8 mouse cellular contexts compared by ENCODE assay signal in the genomic region with DNA sequence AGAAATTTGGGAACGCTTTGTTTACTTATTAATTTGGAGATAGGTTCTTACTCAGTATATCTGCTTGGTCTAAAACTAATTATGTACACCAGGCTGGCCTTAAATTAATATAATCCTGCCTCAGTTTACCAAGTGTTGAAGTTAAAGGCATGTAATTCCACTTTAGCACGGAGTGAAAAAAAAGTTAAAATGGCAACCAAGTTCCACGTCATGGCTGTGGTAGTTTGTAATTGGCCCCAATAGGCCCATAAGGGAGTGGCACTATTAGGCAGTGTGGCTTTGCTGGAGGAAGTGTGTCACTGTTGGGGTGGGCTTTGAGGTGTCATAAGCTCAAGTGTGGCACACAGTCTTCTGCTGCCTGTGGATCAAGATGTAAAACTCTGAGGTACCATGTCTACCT. TPM values are rescaled to one million over a fixed set of nuclear protein-coding genes. Genes with fewer than 3 reads are reported as not detected.
DNase-seq lines count a peak whose midpoint lies in the region; ATAC-seq and TF ChIP-seq lines count a peak whose summit lies in the region.

No protein-coding gene starts in this region.

- H3K4me3 ChIP-seq in kidney, postnatal 0 days (replicated peaks; ENCODE audit: low read depth, low read length), result peak overlapping the region; percentile 97
- H3K4me3 ChIP-seq in hindbrain, embryonic 13.5 days, result peak overlapping the region; percentile 92
- H3K4me3 ChIP-seq in midbrain, embryonic 11.5 days (ENCODE audit: low read depth, low read length), result peak overlapping the region; percentile 86

- H3K27ac ChIP-seq in kidney, postnatal 0 days, result no peak overlapping the region
- no peak overlapping the region for H3K27ac ChIP-seq in hindbrain, embryonic 13.5 days
- no peak overlapping the region for H3K27ac ChIP-seq in midbrain, embryonic 11.5 days (ENCODE audit: low read depth, low read length)

- no peaks in the 10 kb centered on the region for H3K27me3 ChIP-seq in kidney, postnatal 0 days (ENCODE audit: insufficient read depth, low read length)
- no peaks in the 10 kb centered on the region for H3K27me3 ChIP-seq in hindbrain, embryonic 13.5 days
- H3K27me3 ChIP-seq in midbrain, embryonic 11.5 days (ENCODE audit: control insufficient read depth, insufficient read depth, low read length), result no peaks in the 10 kb centered on the region

- DNase-seq in kidney, postnatal 0 days (ENCODE audit: low spot score), result no peak
- DNase-seq in kidney, adult 18-20 months, result no peak
- DNase-seq in adipocyte (ENCODE audit: low spot score), result peak; percentile 46
- no peak for DNase-seq in midbrain, embryonic 11.5 days (ENCODE audit: low spot score, missing footprints)
- DNase-seq in ovary, postnatal 14 days (ENCODE audit: low spot score), result no peak
- DNase-seq in gastrocnemius, adult 8-10 months (ENCODE audit: low spot score in 2 of 2), result no peak
- DNase-seq in gastrocnemius, postnatal 4 days (ENCODE audit: low spot score in 2 of 2), result no peak

- peak overlapping the region; percentile 77 for H3K4me2 ChIP-seq in kidney, postnatal 0 days (ENCODE audit: low read length)
- H3K4me2 ChIP-seq in hindbrain, embryonic 13.5 days, result peak overlapping the region; percentile 83
- peak overlapping the region; percentile 82 for H3K4me2 ChIP-seq in midbrain, embryonic 11.5 days

- no peak for TF ChIP-seq CTCF in kidney, postnatal 0 days (IDR thresholded peaks at IDR 0.05; ENCODE audit: low read depth)

- no peaks in the 10 kb centered on the region for H3K36me3 ChIP-seq in kidney, postnatal 0 days (ENCODE audit: insufficient read depth, low read length)
- no peaks in the 10 kb centered on the region for H3K36me3 ChIP-seq in hindbrain, embryonic 13.5 days
- 0 out of 2 replicates have a peak, but pooled peaks cover 4% of the 10 kb centered on the region for H3K36me3 ChIP-seq in midbrain, embryonic 11.5 days (ENCODE audit: control insufficient read depth, insufficient read depth, low read length)

- no peaks in the 10 kb centered on the region for H3K9me3 ChIP-seq in kidney, postnatal 0 days (replicated peaks; ENCODE audit: low read length)
- no peaks in the 10 kb centered on the region for H3K9me3 ChIP-seq in hindbrain, embryonic 13.5 days
- H3K9me3 ChIP-seq in midbrain, embryonic 11.5 days (ENCODE audit: control insufficient read depth, low read length), result no peaks in the 10 kb centered on the region

- WGBS in kidney, postnatal 0 days, result 55% methylated on average over 3 of the region's 3 CpGs
- WGBS in hindbrain, embryonic 13.5 days, result 54% methylated on average over 3 of the region's 3 CpGs
- 55% methylated on average over 3 of the region's 3 CpGs for WGBS in midbrain, embryonic 11.5 days

- ATAC-seq in kidney, postnatal 0 days (replicated peaks; ENCODE audit: low FRiP score, low read depth), result no peak
- no peak for ATAC-seq in hindbrain, embryonic 13.5 days (ENCODE audit: low FRiP score)
- no peak for ATAC-seq in midbrain, embryonic 11.5 days (ENCODE audit: low FRiP score)

- H3K4me1 ChIP-seq in kidney, postnatal 0 days (replicated peaks; ENCODE audit: insufficient read depth, low read length), result 0 out of 2 replicates have a peak, but pooled peaks cover 4% of the 10 kb centered on the region
- peaks cover 15% of the 10 kb centered on the region for H3K4me1 ChIP-seq in hindbrain, embryonic 13.5 days (replicated peaks)
- peaks cover 11% of the 10 kb centered on the region for H3K4me1 ChIP-seq in midbrain, embryonic 11.5 days (ENCODE audit: control insufficient read depth, insufficient read depth, low read length)

- H3K9ac ChIP-seq in kidney, postnatal 0 days (ENCODE audit: low read depth, low read length), result peak overlapping the region; percentile 94
- H3K9ac ChIP-seq in hindbrain, embryonic 13.5 days, result peak overlapping the region; percentile 96
- peak overlapping the region; percentile 93 for H3K9ac ChIP-seq in midbrain, embryonic 11.5 days (ENCODE audit: low read length)

RNA-seq across cellular contexts. Expression of gene Psmd14, which starts 1.0 kb away (rescaled TPM):
- polyA plus RNA-seq in kidney, postnatal 0 days (2015; fragmentation: Nextera tagmentation; extraction: Ambion mirVana), result 165 and 169 TPM in 2 replicates
- 208 and 210 TPM in 2 replicates for polyA plus RNA-seq in hindbrain, embryonic 13.5 days (2015; fragmentation: Nextera tagmentation; extraction: Ambion mirVana)
- polyA plus RNA-seq in midbrain, embryonic 11.5 days (2014; fragmentation: Nextera tagmentation; extraction: Ambion mirVana), result 269 and 271 TPM in 2 replicates
- 10 to 100 TPM; 60.7 to 69.0 (median 62.4) TPM for total RNA-seq in gastrocnemius, adult 8-10 months (2022)
- 100 to 1,000 TPM in 1 of 2 experiments, 10 to 100 TPM in 1; 84.8 to 104 TPM for total RNA-seq in gastrocnemius, postnatal 4 days (2021)
